Mouse (Mus musculus) MEL (cell line): ENCODE data around the gene Stk40. TPM values are rescaled to one million over a fixed set of nuclear protein-coding genes. Genes with fewer than 3 reads are reported as not detected.

ENCODE experiments used
- DNase-seq: peaks from one replicate; pipeline ENCODE4 v3.0.0; 2011; ENCODE audit warnings: low read depth, low spot score
- H3K27ac ChIP-seq: 2 replicates; pipeline ENCODE4 v1.5.1; 2012; ENCODE audit warnings: low read depth, mild to moderate bottlenecking, control low read depth, low read length, moderate library complexity; ENCODE audit not compliant: control insufficient read depth
- H3K27me3 ChIP-seq, 2 experiments: fragments of 150-350 bp in 1 of 2; sonication (generic) in 1 of 2; 2 replicates each; pipeline ENCODE4 v1.6.1; 2012; ENCODE audit warnings: low read length in 2 of 2, mild to moderate bottlenecking in 2 of 2, improper control_type of control experiment in 1 of 2, moderate library complexity in 1 of 2; ENCODE audit not compliant: insufficient read depth in 2 of 2, control insufficient read depth in 1 of 2
- H3K36me3 ChIP-seq, 2 experiments: 2 replicates each; pipeline ENCODE4 v1.6.1; 2012 to 2014; ENCODE audit warnings: low read length in 2 of 2, improper control_type of control experiment in 1 of 2, inconsistent platforms in 1 of 2, mild to moderate bottlenecking in 1 of 2; ENCODE audit not compliant: insufficient read depth in 2 of 2, control insufficient read depth in 1 of 2
- H3K4me1 ChIP-seq, 2 experiments: fragments of 150-350 bp in 1 of 2; sonication (generic) in 1 of 2; 2 replicates each; pipeline ENCODE4 v1.6.1; 2012; ENCODE audit warnings: low read length in 2 of 2, improper control_type of control experiment in 1 of 2, mild to moderate bottlenecking in 1 of 2; ENCODE audit not compliant: insufficient read depth in 2 of 2, control insufficient read depth in 1 of 2
- H3K4me3 ChIP-seq, 2 experiments: fragments of 150-350 bp in 1 of 2; sonication (generic) in 1 of 2; 2 replicates each; pipeline ENCODE4 v1.5.1; 2012; ENCODE audit warnings: low read depth in 2 of 2, low read length in 2 of 2, mild to moderate bottlenecking in 2 of 2, moderate library complexity in 2 of 2, control low read depth in 1 of 2, improper control_type of control experiment in 1 of 2; ENCODE audit not compliant: control insufficient read depth in 1 of 2, insufficient read depth in 1 of 2
- H3K79me2 ChIP-seq: 2 replicates; pipeline ENCODE4 v1.6.1; 2012; ENCODE audit warnings: mild to moderate bottlenecking, low read length, moderate library complexity; ENCODE audit not compliant: control insufficient read depth, poor library complexity, insufficient read depth
- H3K9ac ChIP-seq: 2 replicates; pipeline ENCODE4 v1.6.1; 2012; ENCODE audit warnings: low read depth, mild to moderate bottlenecking, control low read depth, low read length, moderate library complexity; ENCODE audit not compliant: control insufficient read depth, poor library complexity, severe bottlenecking
- H3K9me3 ChIP-seq: fragments of 150-350 bp; sonication (generic); replicated peaks from 2 replicates; pipeline ENCODE4 v1.6.1; 2012; ENCODE audit warnings: mild to moderate bottlenecking, low read length, improper control_type of control experiment, moderate library complexity; ENCODE audit not compliant: insufficient read depth
- BHLHE40 ChIP-seq: IDR thresholded peaks from 2 replicates; pipeline ENCODE4 v1.6.1; 2012; ENCODE audit warnings: low read depth, mild to moderate bottlenecking, inconsistent platforms, low read length, improper control_type of control experiment, borderline replicate concordance
- CHD1 ChIP-seq: IDR thresholded peaks from 2 replicates; pipeline ENCODE4 v1.6.1; 2012; ENCODE audit warnings: low read depth, mild to moderate bottlenecking, inconsistent platforms, low read length, improper control_type of control experiment
- CHD2 ChIP-seq: IDR thresholded peaks from 2 replicates; pipeline ENCODE4 v1.6.1; 2011; ENCODE audit warnings: low read length, improper control_type of control experiment
- E2F4 ChIP-seq: IDR thresholded peaks from 2 replicates; pipeline ENCODE4 v1.6.1; 2011; ENCODE audit warnings: low read depth, low read length, improper control_type of control experiment, borderline replicate concordance
- ELF1 ChIP-seq: IDR thresholded peaks from 2 replicates; pipeline ENCODE4 v1.6.1; 2014; ENCODE audit warnings: low read depth, mild to moderate bottlenecking, inconsistent platforms, low read length, improper control_type of control experiment, moderate library complexity
- GABPA ChIP-seq: IDR thresholded peaks from 2 replicates; pipeline ENCODE4 v1.6.1; 2012; ENCODE audit warnings: low read depth, mild to moderate bottlenecking, inconsistent platforms, low read length, improper control_type of control experiment, moderate library complexity
- GATA1 ChIP-seq: IDR thresholded peaks from 2 replicates; pipeline ENCODE4 v1.6.1; 2011; ENCODE audit warnings: low read depth, low read length, improper control_type of control experiment
- HCFC1 ChIP-seq: IDR thresholded peaks from 2 replicates; pipeline ENCODE4 v1.6.1; 2012; ENCODE audit warnings: low read depth, mild to moderate bottlenecking, inconsistent platforms, low read length, improper control_type of control experiment, moderate library complexity
- JUND ChIP-seq: IDR thresholded peaks from 2 replicates; pipeline ENCODE4 v1.6.1; 2011; ENCODE audit warnings: low read depth, mild to moderate bottlenecking, improper control_type of control experiment, low read length
- KAT2A ChIP-seq: conservative IDR thresholded peaks from 2 replicates; pipeline ENCODE4 v1.6.1; 2012; ENCODE audit warnings: low read depth, low read length, improper control_type of control experiment, inconsistent platforms
- MAFK ChIP-seq: IDR thresholded peaks from 2 replicates; pipeline ENCODE4 v1.6.1; 2011; ENCODE audit warnings: low read depth, mild to moderate bottlenecking, low read length, improper control_type of control experiment, borderline replicate concordance
- MAX ChIP-seq: IDR thresholded peaks from 2 replicates; pipeline ENCODE4 v1.6.1; 2011; ENCODE audit warnings: low read length, improper control_type of control experiment
- MAZ ChIP-seq: IDR thresholded peaks from 2 replicates; pipeline ENCODE4 v1.6.1; 2012; ENCODE audit warnings: low read depth, mild to moderate bottlenecking, inconsistent platforms, low read length, improper control_type of control experiment
- MEF2A ChIP-seq: IDR thresholded peaks from 2 replicates; pipeline ENCODE4 v1.6.1; 2014; ENCODE audit warnings: low read depth, mild to moderate bottlenecking, inconsistent platforms, low read length, improper control_type of control experiment; ENCODE audit not compliant: poor library complexity, insufficient replicate concordance, severe bottlenecking; ENCODE audit errors: extremely low read depth
- MXI1 ChIP-seq: IDR thresholded peaks from 2 replicates; pipeline ENCODE4 v1.6.1; 2011; ENCODE audit warnings: mild to moderate bottlenecking, low read depth, low read length, improper control_type of control experiment
- MYB ChIP-seq: IDR thresholded peaks from 2 replicates; pipeline ENCODE4 v1.6.1; 2011; ENCODE audit warnings: mild to moderate bottlenecking, low read depth, low read length, improper control_type of control experiment
- MYC ChIP-seq: IDR thresholded peaks from 2 replicates; pipeline ENCODE4 v1.6.1; 2011; ENCODE audit warnings: low read depth, mild to moderate bottlenecking, low read length, improper control_type of control experiment, moderate library complexity
- NELFE ChIP-seq: IDR thresholded peaks from 2 replicates; pipeline ENCODE4 v1.6.1; 2011; ENCODE audit warnings: low read depth, low read length, improper control_type of control experiment
- NRF1 ChIP-seq: IDR thresholded peaks from 2 replicates; pipeline ENCODE4 v1.6.1; 2014; ENCODE audit warnings: low read depth, mild to moderate bottlenecking, inconsistent platforms, low read length, improper control_type of control experiment, moderate library complexity; ENCODE audit not compliant: poor library complexity, insufficient read depth, severe bottlenecking
- POLR2A ChIP-seq, 2 experiments: IDR thresholded peaks; 2 replicates each; pipeline ENCODE4 v1.6.1; 2011 to 2012; ENCODE audit warnings: low read length in 2 of 2, mild to moderate bottlenecking in 2 of 2, control low read depth in 1 of 2, improper control_type of control experiment in 1 of 2, low read depth in 1 of 2, moderate library complexity in 1 of 2; ENCODE audit not compliant: control insufficient read depth in 1 of 2, insufficient read depth in 1 of 2, poor library complexity in 1 of 2
- POLR2AphosphoS5 ChIP-seq: IDR thresholded peaks from 2 replicates; pipeline ENCODE4 v1.6.1; 2012; ENCODE audit warnings: low read depth, borderline replicate concordance, mild to moderate bottlenecking, inconsistent platforms, low read length, moderate library complexity, mixed read lengths
- RAD21 ChIP-seq: IDR thresholded peaks from 2 replicates; pipeline ENCODE4 v1.6.1; 2011; ENCODE audit warnings: mild to moderate bottlenecking, low read depth, low read length, improper control_type of control experiment
- RCOR1 ChIP-seq: IDR thresholded peaks from 2 replicates; pipeline ENCODE4 v1.6.1; 2012; ENCODE audit warnings: low read depth, mild to moderate bottlenecking, inconsistent platforms, low read length, improper control_type of control experiment
- SIN3A ChIP-seq: IDR thresholded peaks from 2 replicates; pipeline ENCODE4 v1.6.1; 2012; ENCODE audit warnings: low read length, improper control_type of control experiment, inconsistent platforms
- SMC3 ChIP-seq: IDR thresholded peaks from 2 replicates; pipeline ENCODE4 v1.6.1; 2011; ENCODE audit warnings: low read depth, low read length, improper control_type of control experiment
- TBP ChIP-seq: IDR thresholded peaks from 2 replicates; pipeline ENCODE4 v1.8.0; 2011; ENCODE audit warnings: low read depth, low read length, improper control_type of control experiment
- TCF12 ChIP-seq: IDR thresholded peaks from 2 replicates; pipeline ENCODE4 v1.6.1; 2014; ENCODE audit warnings: low read depth, mild to moderate bottlenecking, inconsistent platforms, low read length, improper control_type of control experiment, moderate library complexity
- UBTF ChIP-seq: IDR thresholded peaks from 2 replicates; pipeline ENCODE4 v1.6.1; 2012; ENCODE audit warnings: low read depth, mild to moderate bottlenecking, inconsistent platforms, low read length, improper control_type of control experiment, moderate library complexity, borderline replicate concordance; ENCODE audit not compliant: insufficient read depth
- USF1 ChIP-seq: IDR thresholded peaks from 2 replicates; pipeline ENCODE4 v1.6.1; 2014; ENCODE audit warnings: low read depth, mild to moderate bottlenecking, inconsistent platforms, low read length, improper control_type of control experiment, moderate library complexity
- USF2 ChIP-seq, 2 experiments: IDR thresholded peaks; 2 replicates each; pipeline ENCODE4 v1.6.1; 2011 to 2012; ENCODE audit warnings: improper control_type of control experiment in 2 of 2, low read length in 2 of 2, borderline replicate concordance in 1 of 2, inconsistent platforms in 1 of 2, low read depth in 1 of 2, mild to moderate bottlenecking in 1 of 2; ENCODE audit not compliant: insufficient read depth in 1 of 2
- ZC3H11A ChIP-seq: IDR thresholded peaks from 2 replicates; pipeline ENCODE4 v1.6.1; 2012; ENCODE audit warnings: low read depth, mild to moderate bottlenecking, inconsistent platforms, low read length, improper control_type of control experiment
- ZKSCAN1 ChIP-seq: IDR thresholded peaks from 2 replicates; pipeline ENCODE4 v1.6.1; 2012; ENCODE audit warnings: low read depth, mild to moderate bottlenecking, inconsistent platforms, low read length, improper control_type of control experiment, moderate library complexity
- ZMIZ1 ChIP-seq: IDR thresholded peaks from 2 replicates; pipeline ENCODE4 v1.6.1; 2012; ENCODE audit warnings: low read depth, mild to moderate bottlenecking, inconsistent platforms, low read length, improper control_type of control experiment, moderate library complexity
- ZNF384 ChIP-seq: IDR thresholded peaks from 2 replicates; pipeline ENCODE4 v1.6.1; 2012; ENCODE audit warnings: low read depth, mild to moderate bottlenecking, inconsistent platforms, low read length, improper control_type of control experiment
- polyA plus RNA-seq, 2 experiments: library from polyadenylated mRNA; stranded (reverse) in 1 of 2; unstranded in 1 of 2; fragments of >175 nt in 1 of 2; fragments of >200 nt in 1 of 2; gene quantifications; 2 replicates each; pipeline versions ENCODE4 v1.2.1 to v1.2.4; 2012; ENCODE audit warnings: low replicate concordance in 2 of 2, low read depth in 1 of 2; ENCODE audit not compliant: insufficient read length in 2 of 2, insufficient read depth in 1 of 2, missing spikeins in 1 of 2
- total RNA-seq: library from RNA; depleted of rRNA; stranded (reverse); fragments of 300-350 nt; gene quantifications from 2 replicates; pipeline ENCODE4 v1.2.3, GENCODE M21; 2012

Gene Stk40
- total and polyA plus RNA-seq, 3 experiments = 16.8 to 270 (median 79.4) TPM

DNA sequence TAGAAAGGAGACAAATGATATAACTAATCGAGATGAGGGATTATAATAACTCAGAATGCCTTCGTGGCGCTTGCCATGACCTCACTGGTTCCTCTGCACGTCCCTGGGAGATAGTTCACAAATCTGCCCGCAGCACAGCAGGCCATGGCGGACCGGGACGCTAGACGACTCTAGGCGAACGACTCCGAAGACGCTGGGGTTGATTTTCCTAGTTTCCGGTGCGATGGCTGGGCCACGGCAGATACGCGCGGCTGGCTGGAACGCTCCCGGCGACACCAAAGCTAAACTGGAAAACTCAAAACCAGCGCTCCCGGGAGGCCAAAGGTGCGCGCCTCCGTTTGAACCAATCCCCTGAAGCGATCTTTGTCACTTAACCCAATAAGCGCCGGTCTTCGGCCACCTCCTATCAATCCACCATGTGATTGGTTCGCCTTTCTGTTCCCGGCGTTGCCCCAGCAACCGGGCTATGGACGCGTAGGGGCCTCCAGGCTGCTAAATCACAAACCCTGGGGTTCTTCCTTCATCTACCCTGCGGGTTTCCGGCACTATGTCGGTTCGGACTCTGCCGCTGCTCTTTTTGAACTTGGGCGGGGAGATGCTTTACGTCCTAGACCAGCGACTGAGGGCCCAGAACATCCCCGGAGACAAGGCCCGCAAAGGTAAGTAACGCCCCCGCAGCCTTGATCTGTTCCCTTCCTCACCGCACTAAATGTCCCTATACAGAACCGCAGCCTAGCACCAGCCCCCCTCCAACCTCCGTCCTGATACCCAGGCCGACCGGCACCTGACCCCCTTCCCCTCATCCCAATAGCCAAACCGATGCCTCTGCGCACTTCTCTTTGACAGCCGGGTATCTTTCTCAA lies 45.4 kb upstream of the Stk40 start, which contains the start of gene Oscp1:
TSS of gene Oscp1 (plus strand) at position 432 of the 863 bp plus-strand sequence.
- peak within 1 kb of the TSS; percentile 33 for H3K27ac ChIP-seq
- peaks cover 0 to 7% of the 10 kb centered on the region in 2 experiments; a peak in 3 of 4 replicates for H3K4me1 ChIP-seq
- H3K79me2 ChIP-seq = no peaks in the 10 kb centered on the region; the same call in 1 of the 2 replicates
- H3K36me3 ChIP-seq = no peaks in the 10 kb centered on the region; a peak in 1 of 4 replicates
- H3K27me3 ChIP-seq = no peaks in the 10 kb centered on the region
- no peaks in the 10 kb centered on the region for H3K9me3 ChIP-seq
- H3K9ac ChIP-seq = peak within 1 kb of the TSS; percentile 71
- H3K4me3 ChIP-seq = peak within 1 kb of the TSS; percentile 76 to 82
- DNase-seq = peak; percentile 95
- no peak for TF ChIP-seq MAX
- TF ChIP-seq HCFC1 = peak; percentile 85
- peak; percentile 63; the same call in 1 of the 2 replicates for TF ChIP-seq MXI1
- TF ChIP-seq ZNF384 = no peak
- TF ChIP-seq RCOR1 = no peak
- TF ChIP-seq POLR2AphosphoS5 = no peak
- TF ChIP-seq RAD21 = no peak
- peak; percentile 24; the same call in 1 of the 2 replicates for TF ChIP-seq TCF12
- no peak for TF ChIP-seq MYC
- peak; percentile 62; the same call in 1 of the 2 replicates for TF ChIP-seq NELFE
- peak; percentile 63 for TF ChIP-seq CHD2
- TF ChIP-seq UBTF = no peak
- TF ChIP-seq ZMIZ1 = no peak
- TF ChIP-seq ELF1 = peak; percentile 52; the same call in 1 of the 2 replicates
- no peak for TF ChIP-seq USF1
- TF ChIP-seq USF2 (IDR thresholded peaks at IDR 0.05; ENCODE audit: borderline replicate concordance in 1 of 2, insufficient read depth in 1 of 2, low read depth in 1 of 2, low read length in 2 of 2) = no peak
- TF ChIP-seq POLR2A (IDR thresholded peaks at IDR 0.05; ENCODE audit: control insufficient read depth in 1 of 2, insufficient read depth in 1 of 2, low read depth in 1 of 2, low read length in 2 of 2, poor library complexity in 1 of 2) = peak; percentile 61 to 66; a peak in 2 of 4 replicates
- TF ChIP-seq MAZ = no peak; the same call in 1 of the 2 replicates
- no peak; the same call in 1 of the 2 replicates for TF ChIP-seq TBP
- TF ChIP-seq MYB = no peak
- peak; percentile 59; the same call in 1 of the 2 replicates for TF ChIP-seq E2F4
- no peak for TF ChIP-seq GABPA
- TF ChIP-seq SMC3 = no peak
- 0 out of 2 replicates have a peak, but pooled peaks have one; percentile 1 for TF ChIP-seq GATA1
- no peak for TF ChIP-seq MEF2A
- TF ChIP-seq NRF1 = peak; percentile 10; the same call in 1 of the 2 replicates
- TF ChIP-seq SIN3A = peak; percentile 96
- TF ChIP-seq MAFK = no peak
- no peak for TF ChIP-seq CHD1
- no peak for TF ChIP-seq ZC3H11A
- 0 out of 2 replicates have a peak, but pooled peaks have one; percentile 22 for TF ChIP-seq ZKSCAN1
- no peak for TF ChIP-seq JUND
- TF ChIP-seq KAT2A = peak; percentile 61; the same call in 1 of the 2 replicates
- TF ChIP-seq BHLHE40 = no peak
